Mouse (Mus musculus): ENCODE data around the gene Pip4k2a. TPM values are rescaled to one million over a fixed set of nuclear protein-coding genes. Genes with fewer than 3 reads are reported as not detected.

The Pip4k2a gene
- polyA plus RNA-seq, 1 experiment from 2014 or later, result 7.5 TPM

GRCm38 (mm10) chr2:18976175-18976574, 21.8 kb downstream of the Pip4k2a start:
- H3K9me3 ChIP-seq, result peaks cover 14% of the 10 kb centered on the region
- DNase-seq (ENCODE audit: extremely low spot score, low spot score), result no peak
- H3K4me1 ChIP-seq, result peaks cover 7% of the 10 kb centered on the region
- H3K27ac ChIP-seq, result no peak overlapping the region
- WGBS, result 93% methylated on average over 2 of the region's 2 CpGs
- H3K27me3 ChIP-seq (ENCODE audit: poor library complexity, severe bottlenecking), result no peaks in the 10 kb centered on the region
- no peak overlapping the region for H3K4me3 ChIP-seq
- peaks cover 4% of the 10 kb centered on the region; the same call in 1 of the 2 replicates for H3K36me3 ChIP-seq (replicated peaks)

DNA sequence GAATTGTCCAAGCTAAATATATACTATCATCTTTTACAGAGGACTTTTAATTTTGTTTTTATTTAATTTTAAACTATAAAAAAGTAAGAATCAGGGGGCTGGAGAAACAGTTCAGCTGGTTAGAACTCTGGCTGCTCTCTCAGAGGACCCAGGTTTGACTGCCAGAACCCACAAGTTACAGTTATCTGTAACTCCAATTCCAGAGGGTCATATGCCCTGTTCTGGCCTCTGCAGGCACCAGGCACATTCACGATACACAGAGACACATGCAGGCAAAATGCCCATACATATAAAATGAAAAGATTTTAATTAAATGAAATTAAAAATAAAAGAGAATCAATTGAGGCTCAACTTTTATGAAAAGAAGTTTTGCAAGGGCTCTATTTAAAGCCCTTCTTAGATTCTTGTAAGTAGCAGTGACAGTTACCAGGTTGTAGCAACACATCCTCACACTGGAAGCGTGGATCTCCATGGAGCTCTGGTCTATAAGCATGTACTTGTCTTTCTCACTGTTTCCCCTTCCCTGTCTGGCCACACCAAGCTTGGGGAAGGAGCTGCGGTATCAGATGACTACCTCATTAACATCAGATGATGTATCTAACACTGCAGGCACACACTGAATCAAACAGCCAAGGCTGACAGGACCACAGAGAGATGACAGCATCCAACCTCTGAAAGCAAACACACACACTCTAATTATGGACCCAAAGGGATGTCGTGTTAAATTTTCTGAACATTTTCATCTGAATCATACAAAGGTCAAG, 22.9 kb downstream of the Pip4k2a start:
- Histone ChIP-seq H3K27me3 (ENCODE audit: poor library complexity, severe bottlenecking) (no peaks in the 10 kb centered on the region), H3K36me3 (replicated peaks) (peaks cover 4% of the 10 kb centered on the region; the same call in 1 of the 2 replicates), H3K27ac (no peak overlapping the region), H3K4me1 (peaks cover 7% of the 10 kb centered on the region), H3K9me3 (peaks cover 14% of the 10 kb centered on the region), H3K4me3 (no peak overlapping the region)
- WGBS, result 72% methylated on average over 4 of the region's 4 CpGs
- DNase-seq (ENCODE audit: extremely low spot score, low spot score), result no peak

GRCm38 (mm10) chr2:18971564-18971963, 26.4 kb downstream of the Pip4k2a start:
- H3K4me1 ChIP-seq, result peaks cover 7% of the 10 kb centered on the region
- no peak for DNase-seq (ENCODE audit: extremely low spot score, low spot score)
- WGBS, result 90% methylated on average over 3 of the region's 3 CpGs
- H3K9me3 ChIP-seq, result peaks cover 14% of the 10 kb centered on the region
- H3K4me3 ChIP-seq, result no peak overlapping the region
- H3K27ac ChIP-seq, result no peak overlapping the region
- H3K36me3 ChIP-seq (replicated peaks), result peaks cover 4% of the 10 kb centered on the region; the same call in 1 of the 2 replicates
- H3K27me3 ChIP-seq (ENCODE audit: poor library complexity, severe bottlenecking), result no peaks in the 10 kb centered on the region

- peaks cover 14% of the 10 kb centered on the region for H3K9me3 ChIP-seq
- no peaks in the 10 kb centered on the region for H3K27me3 ChIP-seq (ENCODE audit: poor library complexity, severe bottlenecking)
- no peak for DNase-seq (ENCODE audit: extremely low spot score, low spot score)
- WGBS, result 81% methylated on average over 2 of the region's 2 CpGs
- H3K36me3 ChIP-seq (replicated peaks), result peaks cover 4% of the 10 kb centered on the region; the same call in 1 of the 2 replicates
- no peak overlapping the region for H3K4me3 ChIP-seq
- no peak overlapping the region for H3K27ac ChIP-seq
- peaks cover 6% of the 10 kb centered on the region for H3K4me1 ChIP-seq
Measured at GRCm38 (mm10) chr2:18970461-18970860, 27.5 kb downstream of the Pip4k2a start.

DNA sequence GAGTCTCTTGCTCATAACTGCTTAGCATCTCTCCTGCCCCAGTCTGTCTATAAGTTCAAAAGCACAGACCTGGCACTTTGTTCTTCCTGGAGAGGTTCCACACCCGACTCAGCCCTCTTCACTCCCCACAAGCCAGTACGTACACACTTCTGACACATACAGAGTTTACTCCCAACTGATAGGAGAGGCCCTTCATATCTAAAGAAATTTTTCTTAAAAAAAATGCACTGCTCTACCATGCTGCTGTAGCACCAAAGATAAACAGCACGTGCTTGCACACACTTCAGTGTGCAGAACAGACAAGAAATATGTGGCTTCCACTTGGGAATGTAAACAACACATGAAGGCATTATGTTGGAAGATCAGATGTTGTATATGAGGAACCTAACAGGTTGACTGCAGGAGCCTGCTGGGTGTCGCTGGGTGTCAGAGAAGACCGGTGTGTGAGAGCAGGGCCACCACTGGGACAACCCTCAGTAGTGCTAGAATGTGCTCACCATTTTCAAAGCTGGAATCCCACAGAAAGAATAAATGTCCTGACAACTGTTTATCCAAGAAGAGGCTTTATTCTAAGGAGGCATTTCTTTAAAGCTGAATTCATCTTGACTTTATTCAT, 28.8 kb downstream of the Pip4k2a start:
- Histone ChIP-seq H3K27ac (no peak overlapping the region), H3K9me3 (peaks cover 14% of the 10 kb centered on the region), H3K36me3 (replicated peaks) (peaks cover 4% of the 10 kb centered on the region; the same call in 1 of the 2 replicates), H3K27me3 (ENCODE audit: poor library complexity, severe bottlenecking) (no peaks in the 10 kb centered on the region), H3K4me1 (no peaks in the 10 kb centered on the region), H3K4me3 (no peak overlapping the region)
- 86% methylated on average over 5 of the region's 5 CpGs for WGBS
- no peak for DNase-seq (ENCODE audit: extremely low spot score, low spot score)

DNA sequence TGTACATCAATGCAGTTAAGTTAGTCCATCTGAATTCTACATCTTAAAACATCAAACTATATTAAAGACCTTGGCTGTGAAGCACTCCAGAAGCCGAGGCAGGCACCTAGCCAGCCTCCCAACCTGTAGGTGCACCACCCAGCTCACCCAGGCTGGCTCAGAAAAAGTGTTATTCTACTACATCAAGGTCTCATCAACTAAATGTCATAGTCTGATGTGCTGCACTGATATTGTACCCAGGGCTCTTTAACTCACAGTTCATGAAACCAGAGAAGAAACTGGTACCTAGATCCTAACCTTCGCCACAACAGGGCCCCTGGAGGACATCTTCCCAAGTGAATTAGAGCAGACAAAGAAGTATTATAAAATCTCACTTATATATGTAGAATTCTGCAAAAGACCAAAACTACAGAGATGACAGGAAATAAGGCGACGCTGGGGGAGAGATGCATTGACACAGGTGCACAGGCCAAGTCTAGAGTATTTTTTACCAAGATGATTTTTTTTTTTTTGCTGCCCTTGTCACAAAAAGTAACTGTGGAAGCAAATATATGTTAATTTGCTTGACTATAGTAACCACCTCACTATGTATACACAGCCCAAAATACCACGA, 30.4 kb downstream of the Pip4k2a start:
- Histone ChIP-seq H3K4me3 (no peak overlapping the region), H3K9me3 (peaks cover 3% of the 10 kb centered on the region; the same call in 1 of the 2 replicates), H3K4me1 (peaks cover 10% of the 10 kb centered on the region; the same call in 1 of the 2 replicates), H3K36me3 (replicated peaks) (no peaks in the 10 kb centered on the region; the same call in 1 of the 2 replicates), H3K27ac (no peak overlapping the region), H3K27me3 (ENCODE audit: poor library complexity, severe bottlenecking) (no peaks in the 10 kb centered on the region)
- 93% methylated on average over 5 of the region's 5 CpGs for whole genome bisulfite sequencing
- DNase-seq (ENCODE audit: extremely low spot score, low spot score), result no peak

DNA sequence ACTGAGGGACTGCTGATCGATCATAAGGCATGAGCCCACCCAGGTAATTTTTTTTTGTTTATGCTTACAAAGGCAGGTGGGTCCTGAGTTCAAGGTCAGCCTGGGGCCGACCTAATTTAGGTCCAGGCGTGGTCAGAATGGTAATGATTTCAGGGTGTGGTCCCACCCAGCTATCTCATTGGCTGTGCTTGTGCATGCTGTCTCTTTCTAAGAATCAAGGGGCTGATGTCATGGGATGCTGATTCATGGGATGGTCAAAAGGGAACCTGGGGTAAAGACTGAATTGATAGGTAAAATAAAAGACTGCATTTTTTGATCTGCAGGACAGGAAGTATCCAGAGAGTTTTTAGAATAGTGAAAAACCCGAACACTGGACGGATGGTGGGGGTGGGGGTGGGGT, 31.4 kb downstream of the Pip4k2a start:
- H3K4me3 ChIP-seq, result no peak overlapping the region
- no peaks in the 10 kb centered on the region for H3K9me3 ChIP-seq
- no peaks in the 10 kb centered on the region for H3K27me3 ChIP-seq (ENCODE audit: poor library complexity, severe bottlenecking)
- no peak for DNase-seq (ENCODE audit: extremely low spot score, low spot score)
- no peak overlapping the region for H3K27ac ChIP-seq
- H3K36me3 ChIP-seq (replicated peaks), result no peaks in the 10 kb centered on the region
- H3K4me1 ChIP-seq, result peaks cover 10% of the 10 kb centered on the region; the same call in 1 of the 2 replicates
- WGBS, result 88% methylated on average over 5 of the region's 5 CpGs

DNA sequence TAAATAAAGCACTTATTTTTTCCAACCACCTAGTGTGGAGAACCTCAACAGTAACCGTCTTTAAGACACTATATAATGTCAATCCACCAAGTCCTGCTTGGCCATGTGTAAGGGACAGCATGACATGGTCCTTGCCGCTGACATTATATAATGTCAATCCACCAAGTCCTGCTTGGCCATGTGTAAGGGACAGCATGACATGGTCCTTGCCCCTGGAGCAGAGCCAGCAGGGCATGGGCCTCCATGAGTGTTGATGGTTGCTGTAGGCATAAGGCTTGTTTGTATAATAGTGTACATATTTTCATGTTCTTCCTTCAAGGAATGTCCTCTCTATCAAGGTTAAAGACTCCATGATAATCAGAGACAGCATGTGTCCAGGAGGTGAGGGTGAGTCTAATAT, 32.0 kb downstream of the Pip4k2a start:
- 95% methylated on average over 2 of the region's 2 CpGs for WGBS
- Histone ChIP-seq H3K27me3 (ENCODE audit: poor library complexity, severe bottlenecking) (no peaks in the 10 kb centered on the region), H3K9me3 (no peaks in the 10 kb centered on the region), H3K36me3 (replicated peaks) (no peaks in the 10 kb centered on the region), H3K4me1 (peaks cover 10% of the 10 kb centered on the region; the same call in 1 of the 2 replicates), H3K4me3 (no peak overlapping the region), H3K27ac (no peak overlapping the region)
- no peak for DNase-seq (ENCODE audit: extremely low spot score, low spot score)

- H3K4me3 ChIP-seq, result no peak overlapping the region
- no peaks in the 10 kb centered on the region for H3K36me3 ChIP-seq (replicated peaks)
- no peaks in the 10 kb centered on the region for H3K9me3 ChIP-seq
- WGBS, result 88% methylated on average over 3 of the region's 3 CpGs
- DNase-seq (ENCODE audit: extremely low spot score, low spot score), result no peak
- no peaks in the 10 kb centered on the region for H3K27me3 ChIP-seq (ENCODE audit: poor library complexity, severe bottlenecking)
- H3K4me1 ChIP-seq, result peaks cover 18% of the 10 kb centered on the region
- H3K27ac ChIP-seq, result no peak overlapping the region
Measured at GRCm38 (mm10) chr2:18965108-18965507, 32.8 kb downstream of the Pip4k2a start.

DNA sequence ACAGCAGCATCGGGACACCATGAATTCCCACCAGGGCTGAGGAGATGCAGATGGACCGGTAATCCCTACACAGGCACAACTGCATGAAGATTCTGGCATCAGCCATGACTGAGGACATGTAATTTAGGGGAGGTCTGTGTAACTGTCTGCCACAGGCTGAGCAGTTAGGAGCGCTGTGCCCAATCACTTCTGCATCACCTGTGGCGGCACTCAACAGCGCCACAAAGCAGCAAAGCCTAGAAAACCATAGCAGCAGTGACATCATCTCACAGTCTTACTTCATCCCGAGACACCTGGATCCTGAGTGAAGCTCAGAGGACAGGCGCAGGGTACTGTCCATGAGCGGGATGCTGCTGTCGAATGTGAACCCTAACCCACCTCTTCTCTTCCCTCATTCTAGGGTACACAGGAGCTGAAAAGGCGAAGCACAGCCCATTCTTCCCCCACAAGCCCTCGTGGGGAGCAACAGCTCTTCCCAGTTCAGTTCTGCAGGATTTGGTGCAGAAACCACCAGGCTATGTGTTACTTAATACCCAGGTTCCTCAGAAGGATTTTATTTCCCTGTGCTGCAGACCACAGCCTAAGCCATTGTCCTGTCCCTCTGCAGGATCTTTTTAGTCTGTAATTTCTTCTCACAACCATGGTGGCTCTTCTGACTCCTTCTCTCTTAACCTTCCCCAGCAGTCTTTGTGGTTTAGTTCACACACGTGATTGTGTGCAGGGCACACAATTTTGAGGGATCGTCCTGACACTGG, 34.5 kb downstream of the Pip4k2a start:
- Histone ChIP-seq H3K27me3 (ENCODE audit: poor library complexity, severe bottlenecking) (no peaks in the 10 kb centered on the region), H3K36me3 (replicated peaks) (no peaks in the 10 kb centered on the region), H3K4me3 (no peak overlapping the region), H3K9me3 (no peaks in the 10 kb centered on the region), H3K27ac (no peak overlapping the region), H3K4me1 (peaks cover 21% of the 10 kb centered on the region)
- no peak for DNase-seq (ENCODE audit: extremely low spot score, low spot score)
- 75% methylated on average over 13 of the region's 13 CpGs for WGBS

GRCm38 (mm10) chr2:18962502-18962901, 35.4 kb downstream of the Pip4k2a start:
- Histone ChIP-seq H3K9me3 (no peaks in the 10 kb centered on the region), H3K4me3 (no peak overlapping the region), H3K27me3 (ENCODE audit: poor library complexity, severe bottlenecking) (no peaks in the 10 kb centered on the region), H3K27ac (no peak overlapping the region), H3K4me1 (peaks cover 26% of the 10 kb centered on the region), H3K36me3 (replicated peaks) (no peaks in the 10 kb centered on the region)
- DNase-seq (ENCODE audit: extremely low spot score, low spot score), result no peak
- WGBS, result 78% methylated on average over 3 of the region's 3 CpGs

DNA sequence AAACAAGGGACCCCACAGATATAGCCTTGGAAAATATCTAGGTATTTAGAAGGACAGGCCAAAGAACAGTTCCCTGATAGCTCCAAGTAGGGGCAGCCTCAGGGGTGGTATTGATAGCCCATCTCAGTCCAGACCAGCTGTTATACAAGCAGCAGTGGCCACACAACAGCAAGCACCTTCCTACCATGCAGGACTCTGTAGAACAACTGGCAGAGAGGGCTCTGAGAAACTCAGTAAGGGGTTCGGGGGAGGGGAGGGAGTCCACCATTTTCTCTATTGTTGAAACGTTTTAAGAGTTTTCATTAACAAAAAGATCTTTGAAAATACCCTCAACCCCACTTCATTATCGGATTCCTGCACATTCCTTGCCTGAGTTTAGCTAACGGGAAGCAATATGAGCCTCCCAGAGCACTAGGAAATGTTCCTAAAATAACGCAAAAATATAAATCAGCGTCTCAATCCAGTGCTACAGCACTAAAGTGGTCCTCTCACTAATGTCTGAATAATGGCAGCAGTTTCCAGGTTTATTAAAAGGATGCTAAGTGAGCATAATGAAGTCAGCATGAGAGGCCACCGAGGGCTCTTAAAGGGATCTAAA, 37.5 kb downstream of the Pip4k2a start:
- H3K36me3 ChIP-seq (replicated peaks), result no peaks in the 10 kb centered on the region
- no peak for DNase-seq (ENCODE audit: extremely low spot score, low spot score)
- no peaks in the 10 kb centered on the region for H3K27me3 ChIP-seq (ENCODE audit: poor library complexity, severe bottlenecking)
- WGBS, result 48% methylated on average over 7 of the region's 7 CpGs
- H3K4me1 ChIP-seq, result peaks cover 40% of the 10 kb centered on the region
- no peak overlapping the region for H3K4me3 ChIP-seq
- H3K9me3 ChIP-seq, result no peaks in the 10 kb centered on the region
- no peak overlapping the region for H3K27ac ChIP-seq
